Mouse (Mus musculus) layer of hippocampus, adult 18-20 months (tissue): ENCODE measurements around the gene Irf4. TPM values are rescaled to one million over a fixed set of nuclear protein-coding genes. Genes with fewer than 3 reads are reported as not detected.

Experiments used
- DNase-seq, 2 experiments: peaks; one replicate each; pipeline ENCODE4 v3.0.0; 2022; ENCODE audit warnings: low spot score in 2 of 2
- total RNA-seq, 2 experiments: library from RNA; stranded (reverse); gene quantifications; 2 replicates each; pipeline ENCODE4 v1.2.3; 2021

Gene Irf4
- total RNA-seq, 2 experiments from 2014 or later = 0.22 to 0.43 TPM

GRCm38 (mm10) chr13:30761151-30761631, 12.2 kb downstream of the Irf4 start:
- DNase-seq = no peak

- no peak for DNase-seq
Observed at GRCm38 (mm10) chr13:30762224-30762623, 13.2 kb downstream of the Irf4 start.

GRCm38 (mm10) chr13:30764014-30764740, 15.2 kb downstream of the Irf4 start:
- DNase-seq = no peak

- no peak for DNase-seq
Observed at GRCm38 (mm10) chr13:30765906-30766305, 16.9 kb downstream of the Irf4 start.

DNA sequence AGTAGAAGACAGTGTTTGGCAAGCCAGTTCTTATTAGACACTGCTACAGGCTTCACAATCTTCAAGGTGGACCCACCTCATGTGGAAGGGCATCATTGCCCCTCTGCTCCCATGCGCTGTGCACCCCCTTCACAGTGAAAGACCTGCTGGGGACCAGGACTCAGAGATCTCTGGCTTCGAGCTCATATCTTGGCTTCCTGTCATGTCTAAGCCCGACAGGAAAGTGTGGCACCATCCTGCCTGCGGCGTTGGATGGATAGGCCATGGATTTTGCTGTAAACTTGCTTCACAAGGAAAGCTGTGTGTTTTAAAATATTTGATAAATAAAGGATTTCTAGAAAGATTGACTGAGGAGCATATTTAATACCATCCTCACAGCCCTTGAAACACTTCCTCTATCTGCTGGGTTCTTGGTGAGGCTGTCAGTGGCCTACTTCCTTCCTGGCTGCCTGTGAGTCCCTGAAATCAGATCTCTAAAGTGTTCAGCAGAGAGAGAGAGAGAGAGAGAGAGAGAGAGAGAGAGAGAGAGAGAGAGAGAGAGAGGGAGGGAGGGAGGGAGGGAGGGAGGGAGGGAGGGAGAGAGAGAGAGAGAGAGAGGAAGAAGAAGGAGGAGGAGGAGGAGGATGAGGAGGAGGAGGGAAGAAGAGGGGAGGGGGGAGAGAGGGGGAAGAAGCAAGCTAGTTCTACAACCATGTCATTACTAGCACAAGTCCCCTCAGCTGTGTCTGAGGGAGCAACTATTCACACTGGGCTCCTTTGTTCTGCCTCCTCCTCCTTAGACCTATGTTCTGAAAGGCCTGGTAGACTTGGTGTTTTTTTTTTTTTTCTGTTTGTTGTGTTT, 17.8 kb downstream of the Irf4 start:
- no peak for DNase-seq

- DNase-seq = no peak
Observed at GRCm38 (mm10) chr13:30767477-30768127, 18.6 kb downstream of the Irf4 start.

DNA sequence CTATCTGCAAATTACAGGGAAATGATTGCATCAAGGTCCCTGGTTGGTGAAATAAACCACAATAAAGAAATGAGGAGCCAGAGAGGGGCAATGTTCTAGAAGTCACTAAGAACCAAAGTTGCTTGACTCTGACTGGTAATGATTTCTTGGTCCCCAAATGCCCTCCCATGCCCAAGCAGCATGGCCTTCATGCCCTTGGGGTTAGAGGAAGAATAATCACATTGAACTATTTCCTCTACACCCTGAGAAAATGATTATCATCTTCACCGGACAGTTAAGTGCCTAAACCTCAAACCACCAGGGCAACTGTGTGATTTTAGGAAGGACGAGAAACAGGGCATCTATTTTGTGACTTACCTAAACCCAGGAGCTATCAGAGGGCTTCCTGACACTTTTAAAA, 27.0 kb downstream of the Irf4 start:
- no peak for DNase-seq

- no peak for DNase-seq
Observed at GRCm38 (mm10) chr13:30777678-30778179, 28.7 kb downstream of the Irf4 start.

GRCm38 (mm10) chr13:30781905-30782304, 32.9 kb downstream of the Irf4 start:
- DNase-seq = no peak

DNA sequence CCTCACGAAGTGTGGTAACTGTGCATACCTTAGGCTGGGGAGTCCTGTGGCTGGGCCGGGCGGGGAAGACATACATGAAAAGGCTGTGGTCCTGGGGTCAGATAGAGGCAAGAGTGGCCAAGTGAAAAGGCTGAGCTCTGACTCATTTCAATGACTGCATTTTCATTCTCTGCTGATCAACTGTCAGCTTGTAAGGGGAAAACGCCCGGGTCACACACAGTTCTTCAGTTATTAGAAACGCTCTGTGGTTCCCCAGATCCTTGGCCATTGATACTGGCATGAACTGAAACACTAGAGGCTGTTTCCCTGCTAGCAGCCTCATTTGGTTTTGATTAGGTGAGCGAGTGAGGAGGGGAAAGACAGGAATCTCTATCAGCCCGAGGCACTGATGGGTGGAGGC, 33.4 kb downstream of the Irf4 start:
- DNase-seq = no peak

GRCm38 (mm10) chr13:30785423-30786040, 36.5 kb downstream of the Irf4 start:
- DNase-seq = no peak

DNA sequence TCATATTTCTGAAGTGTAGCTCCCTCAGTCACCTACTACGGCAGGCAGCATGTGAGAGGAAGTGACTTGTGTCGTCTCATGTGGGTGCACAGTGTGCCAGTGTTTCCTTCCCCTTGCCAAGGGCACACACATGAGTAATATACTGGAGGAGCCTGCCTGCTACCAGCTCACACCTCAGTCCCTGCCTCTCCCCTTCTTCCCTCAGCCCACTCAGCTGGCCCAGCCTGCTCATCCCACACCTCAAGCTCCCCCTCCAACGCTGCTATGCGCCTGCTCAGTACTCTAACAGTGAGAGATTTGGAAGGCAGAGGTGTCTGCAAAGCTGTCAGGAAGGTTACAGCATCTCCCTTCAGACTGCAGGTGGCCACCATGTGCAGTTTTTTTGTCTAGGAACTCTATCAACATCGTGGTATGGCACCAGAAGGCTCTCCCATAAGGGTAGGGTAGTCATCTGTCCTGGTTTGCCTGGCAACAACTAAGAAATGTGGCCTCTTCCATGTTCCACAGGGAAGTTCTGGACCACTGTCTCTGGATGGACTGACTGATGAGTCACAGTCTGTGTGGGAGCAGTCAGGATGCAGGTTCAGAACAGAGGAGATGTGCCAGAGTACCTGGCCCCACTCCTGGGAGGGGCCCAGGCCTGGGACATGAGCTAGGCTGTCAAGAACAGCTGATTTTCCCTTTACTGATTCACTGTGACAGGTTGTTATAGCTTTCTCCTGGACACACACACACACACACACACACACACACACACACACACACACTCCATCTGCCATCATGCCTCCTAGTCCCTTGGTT, 37.4 kb downstream of the Irf4 start:
- DNase-seq = peak; percentile 58 to 68

- DNase-seq = no peak
Observed at GRCm38 (mm10) chr13:30787036-30787320, 38.0 kb downstream of the Irf4 start.

DNA sequence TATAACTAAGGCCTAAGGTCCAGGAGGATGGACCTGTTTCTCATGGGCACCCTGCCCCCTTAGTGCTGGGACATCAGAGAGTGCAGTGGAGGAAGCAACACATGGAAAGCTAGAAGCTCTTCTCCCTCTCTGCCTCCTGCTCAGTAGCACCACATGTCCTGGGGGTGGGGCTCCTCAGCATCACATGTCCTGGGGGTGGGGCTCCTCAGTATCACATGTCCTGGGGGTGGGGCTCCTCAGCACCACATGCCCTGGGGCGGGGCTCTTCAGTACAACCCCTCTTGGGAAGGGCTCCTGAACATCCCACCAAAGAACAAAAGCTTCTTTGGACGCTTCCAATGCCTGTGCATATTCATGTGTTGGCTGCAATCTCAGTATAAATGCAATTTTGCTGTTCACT, 38.5 kb downstream of the Irf4 start:
- DNase-seq = no peak

- DNase-seq = no peak
Observed at GRCm38 (mm10) chr13:30787960-30788359, 38.9 kb downstream of the Irf4 start.

DNA sequence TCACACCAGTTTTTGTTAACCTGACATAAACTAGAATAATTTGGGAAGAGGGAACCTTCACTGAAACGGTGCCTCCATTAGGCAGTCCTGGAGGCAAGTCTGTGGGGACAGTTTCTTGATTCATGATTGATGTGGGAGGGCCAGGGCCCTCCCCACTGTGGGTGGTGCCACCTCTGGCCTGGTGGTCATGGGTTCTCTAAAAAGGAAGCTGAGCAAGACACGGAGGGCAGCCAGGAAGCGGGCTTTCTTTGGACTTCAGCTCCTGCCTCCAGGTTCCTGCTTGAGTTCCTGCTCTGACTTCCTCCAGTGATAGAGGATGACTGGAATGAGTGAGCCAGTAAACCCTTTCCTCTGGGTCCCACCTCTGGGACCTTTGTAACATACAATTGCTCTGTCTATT, 39.4 kb downstream of the Irf4 start:
- no peak for DNase-seq

- DNase-seq = no peak
Observed at GRCm38 (mm10) chr13:30790016-30790415, 41.0 kb downstream of the Irf4 start.

DNA sequence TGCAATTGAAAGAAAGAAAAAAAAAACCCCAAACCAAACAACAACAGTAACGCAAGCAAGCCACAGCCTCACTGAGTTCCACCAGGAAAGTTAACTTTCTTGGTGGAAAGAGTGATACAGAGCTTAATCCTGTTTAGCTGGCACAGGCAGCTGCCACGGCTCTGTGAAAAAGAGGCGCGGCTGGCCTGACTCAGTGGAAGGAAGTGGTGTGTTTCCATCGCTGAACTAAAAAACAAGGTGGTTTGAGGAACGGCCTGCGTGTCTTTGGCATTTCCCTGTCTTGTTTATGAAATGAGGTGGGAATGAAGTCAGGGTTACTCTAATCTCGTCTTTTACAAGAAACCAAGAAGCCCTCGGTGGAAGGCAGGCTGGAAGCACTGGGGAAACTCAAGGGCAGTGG, 43.3 kb downstream of the Irf4 start:
- no peak for DNase-seq

DNA sequence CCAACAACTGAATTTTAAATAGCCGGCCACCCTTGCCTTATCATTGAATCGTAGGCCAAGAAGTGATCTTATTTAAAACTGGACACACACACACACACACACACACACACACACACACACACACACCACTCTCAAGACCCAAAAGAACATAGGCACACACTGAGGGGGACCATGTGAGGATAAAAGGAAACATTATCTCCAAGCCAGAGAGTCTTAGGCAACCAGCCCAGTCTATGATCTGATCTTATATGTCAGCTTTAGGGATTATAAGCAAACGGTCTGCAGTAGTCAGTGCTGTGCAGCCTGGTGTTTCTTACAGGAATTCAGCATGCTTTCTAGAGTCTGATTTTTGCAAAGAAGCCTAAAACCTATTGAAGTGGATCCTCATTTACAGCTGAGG, 43.7 kb downstream of the Irf4 start:
- no peak for DNase-seq

GRCm38 (mm10) chr13:30793196-30793595, 44.2 kb downstream of the Irf4 start:
- DNase-seq = no peak

GRCm38 (mm10) chr13:30793616-30794015, 44.6 kb downstream of the Irf4 start:
- no peak for DNase-seq
